Mouse (Mus musculus) ES-E14 (cell line): ENCODE results near the gene Psen1.

ENCODE experiments used
- HCFC1 ChIP-seq: IDR thresholded peaks from 2 replicates; pipeline ENCODE4 v1.6.1; 2012; ENCODE audit warnings: low read length, inconsistent platforms, borderline replicate concordance; ENCODE audit not compliant: insufficient read depth
- MAFK ChIP-seq: IDR thresholded peaks from 2 replicates; pipeline ENCODE4 v1.6.1; 2014; ENCODE audit warnings: mild to moderate bottlenecking, low read depth, low read length, inconsistent platforms; ENCODE audit not compliant: insufficient read depth
- ZC3H11A ChIP-seq: IDR thresholded peaks from 2 replicates; pipeline ENCODE4 v1.6.1; 2012; ENCODE audit warnings: low read depth, mild to moderate bottlenecking, inconsistent platforms, low read length, borderline replicate concordance

GRCm38 (mm10) chr12:83694669-83695068 is 6.7 kb downstream of the Psen1 start:
- TF ChIP-seq HCFC1 (no peak), ZC3H11A (no peak), MAFK (no peak)
